Mouse (Mus musculus) stomach, embryonic 15.5 days (tissue): ENCODE results near the gene Stau1. TPM values are rescaled to one million over a fixed set of nuclear protein-coding genes. Genes with fewer than 3 reads are reported as not detected.
A peak's percentile ranks its signal among the peaks of the same experiment; 100 is the strongest.
"Not testable (repeated sequence)": the region's sequence is repeated elsewhere in the genome, so short reads cannot be mapped to it uniquely, and the experiment has no call there.

Source experiments
- ATAC-seq: fragments of 200-750 bp; cut with Nextera tagmentation; 2 replicates; pipeline ENCODE4 v1.8.0; 2017; ENCODE audit warnings: low read depth, moderate number of reproducible peaks, moderate TSS enrichment; ENCODE audit not compliant: insufficient read depth, low FRiP score
- H3K27ac ChIP-seq: fragments of 300-500 bp; sonication (generic); 2 replicates; pipeline ENCODE4 v1.5.1; 2015; ENCODE audit warnings: mild to moderate bottlenecking, inconsistent platforms
- H3K27me3 ChIP-seq: fragments of 300-500 bp; sonication (generic); replicated peaks from 2 replicates; pipeline ENCODE4 v1.6.1; 2015; ENCODE audit warnings: inconsistent platforms
- H3K36me3 ChIP-seq: fragments of 300-500 bp; sonication (generic); 2 replicates; pipeline ENCODE4 v1.6.1; 2015; ENCODE audit warnings: inconsistent platforms
- H3K4me1 ChIP-seq: fragments of 300-500 bp; sonication (generic); 2 replicates; pipeline ENCODE4 v1.6.1; 2015; ENCODE audit warnings: inconsistent platforms
- H3K4me2 ChIP-seq: fragments of 300-500 bp; sonication (generic); 2 replicates; pipeline ENCODE4 v1.6.1; 2015; ENCODE audit warnings: mild to moderate bottlenecking, inconsistent platforms
- H3K4me3 ChIP-seq: fragments of 300-500 bp; sonication (generic); replicated peaks from 2 replicates; pipeline ENCODE4 v1.5.1; 2015; ENCODE audit warnings: inconsistent platforms
- H3K9ac ChIP-seq: fragments of 300-500 bp; sonication (generic); 2 replicates; pipeline ENCODE4 v1.6.1; 2015; ENCODE audit warnings: inconsistent platforms
- H3K9me3 ChIP-seq: fragments of 300-500 bp; sonication (generic); 2 replicates; pipeline ENCODE4 v1.6.1; 2016; ENCODE audit warnings: inconsistent platforms
- WGBS: fragments of 180-500 bp; shearing (Covaris S2); methylation state at CpG from one replicate; pipeline ENCODE4 v1.1.7; 2015; 5-methylcytosine and 5-hydroxymethylcytosine counted together
- polyA plus RNA-seq: library from polyadenylated mRNA; unstranded; fragments of >200 nt; fragmentation: Nextera tagmentation; extraction: Ambion mirVana; gene quantifications from 2 replicates; pipeline ENCODE4 v1.2.1, GENCODE M21; 2015

Gene Stau1
- polyA plus RNA-seq, 1 experiment from 2014 or later: 70.6 TPM

GRCm38 (mm10) chr2:167009483-167009882 lies 13.4 kb upstream of the Stau1 start:
- no peak overlapping the region for H3K4me2 ChIP-seq
- 74% methylated on average over 4 of the region's 4 CpGs for WGBS

GRCm38 (mm10) chr2:167007565-167007964 lies 11.5 kb upstream of the Stau1 start:
- H3K9ac ChIP-seq, H3K4me2 ChIP-seq, H3K9me3 ChIP-seq, H3K4me3 ChIP-seq, H3K27me3 ChIP-seq, H3K4me1 ChIP-seq, H3K36me3 ChIP-seq, ATAC-seq, H3K27ac ChIP-seq: not testable (repeated sequence)
- 77% methylated on average over 4 of the region's 4 CpGs for WGBS

More at GRCm38 (mm10) chr2:167009483-167009882, 13.4 kb upstream of the Stau1 start:
- H3K4me1 ChIP-seq: no peaks in the 10 kb centered on the region
- no peak overlapping the region for H3K27ac ChIP-seq
- H3K9me3 ChIP-seq: no peaks in the 10 kb centered on the region
- ATAC-seq: no peak
- no peaks in the 10 kb centered on the region for H3K36me3 ChIP-seq
- no peaks in the 10 kb centered on the region for H3K27me3 ChIP-seq
- no peak overlapping the region for H3K4me3 ChIP-seq
- no peak overlapping the region for H3K9ac ChIP-seq

GRCm38 (mm10) chr2:167007001-167007491 lies 10.9 kb upstream of the Stau1 start:
- no peak for ATAC-seq
- WGBS: 67% methylated on average over 13 of the region's 13 CpGs
- Histone ChIP-seq H3K4me2 (no peak overlapping the region), H3K4me1 (0 out of 2 replicates have a peak, but pooled peaks cover 4% of the 10 kb centered on the region), H3K9ac (no peak overlapping the region), H3K27me3 (no peaks in the 10 kb centered on the region), H3K9me3 (no peaks in the 10 kb centered on the region), H3K36me3 (no peaks in the 10 kb centered on the region), H3K4me3 (no peak overlapping the region), H3K27ac (no peak overlapping the region)

- 74% methylated on average over 2 of the region's 2 CpGs for WGBS
- Histone ChIP-seq H3K27ac (no peak overlapping the region), H3K9me3 (no peaks in the 10 kb centered on the region), H3K4me2 (no peak overlapping the region), H3K36me3 (no peaks in the 10 kb centered on the region), H3K4me3 (no peak overlapping the region), H3K27me3 (no peaks in the 10 kb centered on the region), H3K4me1 (0 out of 2 replicates have a peak, but pooled peaks cover 4% of the 10 kb centered on the region), H3K9ac (no peak overlapping the region)
- no peak for ATAC-seq
These were observed 10.3 kb upstream of the Stau1 start for GRCm38 (mm10) chr2:167006355-167006754.

GRCm38 (mm10) chr2:167004099-167004854 lies 8.2 kb upstream of the Stau1 start:
- Histone ChIP-seq H3K27me3 (no peaks in the 10 kb centered on the region), H3K9ac (no peak overlapping the region), H3K27ac (no peak overlapping the region), H3K36me3 (no peaks in the 10 kb centered on the region), H3K4me2 (no peak overlapping the region), H3K4me3 (no peak overlapping the region), H3K4me1 (0 out of 2 replicates have a peak, but pooled peaks cover 4% of the 10 kb centered on the region), H3K9me3 (no peaks in the 10 kb centered on the region)
- no peak for ATAC-seq
- WGBS: 36% methylated on average over 8 of the region's 8 CpGs

- H3K9me3 ChIP-seq: no peaks in the 10 kb centered on the region
- no peak overlapping the region for H3K27ac ChIP-seq
- H3K27me3 ChIP-seq: no peaks in the 10 kb centered on the region
- no peak for ATAC-seq
- 0 out of 2 replicates have a peak, but pooled peaks cover 4% of the 10 kb centered on the region for H3K4me1 ChIP-seq
- WGBS: 78% methylated on average over 9 of the region's 9 CpGs
- H3K4me3 ChIP-seq: no peak overlapping the region
- H3K9ac ChIP-seq: no peak overlapping the region
- H3K4me2 ChIP-seq: no peak overlapping the region
- H3K36me3 ChIP-seq: no peaks in the 10 kb centered on the region
These were observed 5.4 kb upstream of the Stau1 start for GRCm38 (mm10) chr2:167001486-167001885.

- Histone ChIP-seq H3K27ac (peak overlapping the region; percentile 55), H3K36me3 (no peaks in the 10 kb centered on the region), H3K4me2 (peak overlapping the region; percentile 52), H3K4me1 (peaks cover 20% of the 10 kb centered on the region), H3K27me3 (no peaks in the 10 kb centered on the region), H3K4me3 (peak overlapping the region; percentile 95), H3K9ac (no peak overlapping the region), H3K9me3 (no peaks in the 10 kb centered on the region)
- peak; percentile 17; the same call in 1 of the 2 replicates for ATAC-seq
- 36% methylated on average over 8 of the region's 8 CpGs for WGBS
These were observed 415 bp upstream of the Stau1 start for GRCm38 (mm10) chr2:166996533-166996894.

- 2% methylated on average over 28 of the region's 28 CpGs for WGBS
These were observed 891 bp downstream of the Stau1 start for GRCm38 (mm10) chr2:166995021-166995795.

GRCm38 (mm10) chr2:166991945-166992344 lies 4.2 kb downstream of the Stau1 start:
- no peak overlapping the region for H3K9ac ChIP-seq
- H3K36me3 ChIP-seq: no peaks in the 10 kb centered on the region
- H3K27ac ChIP-seq: no peak overlapping the region
- peaks cover 20% of the 10 kb centered on the region for H3K4me1 ChIP-seq
- H3K4me2 ChIP-seq: no peak overlapping the region
- no peak overlapping the region for H3K4me3 ChIP-seq
- no peak for ATAC-seq
- no peaks in the 10 kb centered on the region for H3K9me3 ChIP-seq
- no peaks in the 10 kb centered on the region for H3K27me3 ChIP-seq

More at GRCm38 (mm10) chr2:166995021-166995795, 891 bp downstream of the Stau1 start:
- Histone ChIP-seq H3K4me2 (peak overlapping the region; percentile 90), H3K4me1 (peaks cover 20% of the 10 kb centered on the region), H3K36me3 (no peaks in the 10 kb centered on the region), H3K9ac (peak overlapping the region; percentile 98), H3K9me3 (no peaks in the 10 kb centered on the region), H3K27ac (peak overlapping the region; percentile 97), H3K27me3 (no peaks in the 10 kb centered on the region), H3K4me3 (peak overlapping the region; percentile 95)
- peak; percentile 14; the same call in 1 of the 2 replicates for ATAC-seq

- no peak overlapping the region for H3K27ac ChIP-seq
- no peaks in the 10 kb centered on the region for H3K36me3 ChIP-seq
- no peaks in the 10 kb centered on the region for H3K9me3 ChIP-seq
- no peak for ATAC-seq
- no peak overlapping the region for H3K4me2 ChIP-seq
- H3K27me3 ChIP-seq: no peaks in the 10 kb centered on the region
- no peak overlapping the region for H3K4me3 ChIP-seq
- peaks cover 20% of the 10 kb centered on the region for H3K4me1 ChIP-seq
- WGBS: 70% methylated on average over 7 of the region's 7 CpGs
- H3K9ac ChIP-seq: no peak overlapping the region
These were observed 5.2 kb downstream of the Stau1 start for GRCm38 (mm10) chr2:166990861-166991260.

GRCm38 (mm10) chr2:166983351-166983894 lies 12.7 kb downstream of the Stau1 start:
- H3K4me3 ChIP-seq: no peak overlapping the region
- WGBS: 63% methylated on average over 4 of the region's 4 CpGs
- no peak overlapping the region for H3K4me2 ChIP-seq
- H3K27ac ChIP-seq: no peak overlapping the region
- no peaks in the 10 kb centered on the region for H3K4me1 ChIP-seq
- H3K36me3 ChIP-seq: no peaks in the 10 kb centered on the region
- H3K9ac ChIP-seq: no peak overlapping the region
- no peaks in the 10 kb centered on the region for H3K9me3 ChIP-seq
- no peak for ATAC-seq
- no peaks in the 10 kb centered on the region for H3K27me3 ChIP-seq

GRCm38 (mm10) chr2:166980161-166980560 lies 15.9 kb downstream of the Stau1 start:
- Histone ChIP-seq H3K4me1 (peaks cover 6% of the 10 kb centered on the region; the same call in 1 of the 2 replicates), H3K9me3 (no peaks in the 10 kb centered on the region), H3K27ac (no peak overlapping the region), H3K4me3 (no peak overlapping the region), H3K4me2 (no peak overlapping the region), H3K27me3 (no peaks in the 10 kb centered on the region), H3K36me3 (no peaks in the 10 kb centered on the region), H3K9ac (no peak overlapping the region)
- ATAC-seq: no peak
- 62% methylated on average over 2 of the region's 2 CpGs for WGBS
